Mouse (Mus musculus): Measurements from ENCODE around the gene Eno3. TPM values are rescaled to one million over a fixed set of nuclear protein-coding genes. Genes with fewer than 3 reads are reported as not detected.

Eno3 gene
- polyA plus RNA-seq, 1 experiment from 2014 or later = 468 TPM

- peaks cover 53% of the 10 kb centered on the region for H3K36me3 ChIP-seq (ENCODE audit: control insufficient read depth, insufficient read depth, low read length)
- ATAC-seq (ENCODE audit: insufficient number of reproducible peaks, insufficient read depth, low FRiP score, low read depth) = peak; percentile 7
These were observed 11.4 kb downstream of the Eno3 start for GRCm38 (mm10) chr11:70668335-70668770.

GRCm38 (mm10) chr11:70668771-70669505 is 11.9 kb downstream of the Eno3 start, which contains the start of gene Spag7:
Spag7 (minus strand) TSS chr11:70669416.
- Histone ChIP-seq H3K36me3 (ENCODE audit: control insufficient read depth, insufficient read depth, low read length) (peaks cover 53% of the 10 kb centered on the region), H3K4me1 (ENCODE audit: control insufficient read depth in 2 of 2, insufficient read depth in 2 of 2, low read length in 2 of 2) (peaks cover 10 to 24% of the 10 kb centered on the region in 2 experiments; a peak in 3 of 4 replicates), H3K9me3 (ENCODE audit: control insufficient read depth, low read length) (no peaks in the 10 kb centered on the region), H3K4me3 (ENCODE audit: control insufficient read depth in 1 of 2, insufficient read depth in 1 of 2, low read depth in 1 of 2, low read length in 2 of 2) (peak within 1 kb of the TSS; percentile 64 to 78), H3K27ac (replicated peaks in 1 of 2; ENCODE audit: control insufficient read depth in 1 of 2, insufficient read depth in 1 of 2, low read depth in 2 of 2, low read length in 2 of 2) (peak within 1 kb of the TSS; percentile 96 to 98), H3K9ac (ENCODE audit: low read length) (peak within 1 kb of the TSS; percentile 84), H3K27me3 (ENCODE audit: control insufficient read depth, insufficient read depth, low read length) (no peaks in the 10 kb centered on the region), H3K4me2 (ENCODE audit: low read length) (peak within 1 kb of the TSS; percentile 93)
- WGBS = under 1% methylated on average over 44 of the region's 44 CpGs
- peak; percentile 93 for ATAC-seq (ENCODE audit: insufficient number of reproducible peaks, insufficient read depth, low FRiP score, low read depth)

More at GRCm38 (mm10) chr11:70668335-70668770, 11.4 kb downstream of the Eno3 start:
- Histone ChIP-seq H3K4me1 (ENCODE audit: control insufficient read depth in 2 of 2, insufficient read depth in 2 of 2, low read length in 2 of 2) (peaks cover 10 to 24% of the 10 kb centered on the region in 2 experiments; a peak in 3 of 4 replicates), H3K9ac (ENCODE audit: low read length) (peak overlapping the region; percentile 78), H3K27me3 (ENCODE audit: control insufficient read depth, insufficient read depth, low read length) (no peaks in the 10 kb centered on the region), H3K9me3 (ENCODE audit: control insufficient read depth, low read length) (no peaks in the 10 kb centered on the region), H3K4me2 (ENCODE audit: low read length) (peak overlapping the region; percentile 93), H3K27ac (replicated peaks in 1 of 2; ENCODE audit: control insufficient read depth in 1 of 2, insufficient read depth in 1 of 2, low read depth in 2 of 2, low read length in 2 of 2) (peak overlapping the region; percentile 80 to 98), H3K4me3 (ENCODE audit: control insufficient read depth in 1 of 2, insufficient read depth in 1 of 2, low read depth in 1 of 2, low read length in 2 of 2) (peak overlapping the region; percentile 64 to 78)
- under 1% methylated on average over 15 of the region's 15 CpGs for WGBS

GRCm38 (mm10) chr11:70669582-70670345 is 12.8 kb downstream of the Eno3 start:
- Histone ChIP-seq H3K27ac (replicated peaks in 1 of 2; ENCODE audit: control insufficient read depth in 1 of 2, insufficient read depth in 1 of 2, low read depth in 2 of 2, low read length in 2 of 2) (peak overlapping the region; percentile 95 to 98), H3K4me2 (ENCODE audit: low read length) (peak overlapping the region; percentile 93), H3K4me3 (ENCODE audit: control insufficient read depth in 1 of 2, insufficient read depth in 1 of 2, low read depth in 1 of 2, low read length in 2 of 2) (peak overlapping the region; percentile 64 to 78), H3K27me3 (ENCODE audit: control insufficient read depth, insufficient read depth, low read length) (no peaks in the 10 kb centered on the region), H3K4me1 (ENCODE audit: control insufficient read depth in 2 of 2, insufficient read depth in 2 of 2, low read length in 2 of 2) (peaks cover 10 to 22% of the 10 kb centered on the region in 2 experiments; a peak in 3 of 4 replicates), H3K9me3 (ENCODE audit: control insufficient read depth, low read length) (no peaks in the 10 kb centered on the region), H3K36me3 (ENCODE audit: control insufficient read depth, insufficient read depth, low read length) (peaks cover 53% of the 10 kb centered on the region), H3K9ac (ENCODE audit: low read length) (peak overlapping the region; percentile 84)
- peak; percentile 4; the same call in 1 of the 2 replicates for ATAC-seq (ENCODE audit: insufficient number of reproducible peaks, insufficient read depth, low FRiP score, low read depth)
- WGBS = under 1% methylated on average over 30 of the region's 31 CpGs

DNA sequence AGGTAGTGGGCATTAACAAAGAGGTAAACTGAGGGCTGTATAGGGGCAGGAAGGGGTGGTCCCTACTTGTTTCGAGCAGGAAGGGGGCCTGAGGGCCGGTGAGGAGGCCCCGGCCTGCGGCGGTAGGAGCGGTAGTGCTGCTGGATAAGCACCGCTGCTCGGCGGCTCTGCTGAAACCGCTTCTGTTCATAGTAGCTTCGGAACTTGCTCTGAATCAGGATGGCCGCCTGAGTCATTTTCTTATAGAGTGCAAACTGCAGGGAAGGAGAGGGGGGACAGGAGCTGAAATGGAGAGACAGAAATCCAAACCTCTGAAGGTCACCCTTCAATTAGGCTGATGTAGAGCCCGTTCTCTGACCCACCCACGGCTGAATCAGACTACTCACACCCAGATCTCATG is 13.5 kb downstream of the Eno3 start:
- peak overlapping the region; percentile 93 for H3K4me2 ChIP-seq (ENCODE audit: low read length)
- WGBS = 46% methylated on average over 14 of the region's 14 CpGs

DNA sequence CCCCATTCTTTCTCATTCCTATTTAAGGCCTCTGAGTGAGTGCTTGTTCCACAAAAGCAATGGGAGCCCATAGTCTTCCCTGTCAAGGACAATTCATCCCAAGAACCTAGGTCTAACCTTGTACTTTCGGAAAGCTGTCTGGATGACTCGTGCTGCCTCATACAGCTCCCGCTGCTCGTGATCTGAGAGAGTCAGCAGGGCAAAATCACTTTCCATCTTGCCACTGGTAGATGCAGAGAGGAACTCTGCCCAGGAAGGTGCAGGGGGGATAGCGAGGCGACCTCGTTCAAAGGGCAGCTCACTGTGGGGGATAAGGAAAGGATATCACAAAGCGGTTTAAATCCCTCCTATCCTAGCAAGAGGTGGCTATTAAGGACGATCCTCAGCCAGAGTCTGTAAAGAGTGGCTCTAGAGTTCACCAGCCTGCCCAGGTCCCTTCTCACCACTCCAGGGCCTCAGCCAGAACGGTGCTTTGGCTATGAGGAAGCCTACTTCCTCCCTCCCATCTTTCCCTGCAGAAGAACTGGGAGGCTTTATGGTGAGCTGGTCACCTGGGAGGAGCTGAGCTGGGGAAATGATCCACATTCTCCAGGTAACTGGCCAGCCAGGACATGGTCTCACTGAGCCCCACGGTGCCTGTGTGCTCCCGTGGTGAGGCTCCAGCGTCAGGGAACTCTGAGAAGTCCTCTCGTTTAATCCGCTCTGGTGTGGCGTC is 14.5 kb downstream of the Eno3 start:
- Histone ChIP-seq H3K36me3 (ENCODE audit: control insufficient read depth, insufficient read depth, low read length) (peaks cover 54% of the 10 kb centered on the region), H3K4me3 (ENCODE audit: control insufficient read depth in 1 of 2, insufficient read depth in 1 of 2, low read depth in 1 of 2, low read length in 2 of 2) (no peak overlapping the region), H3K4me1 (ENCODE audit: control insufficient read depth in 2 of 2, insufficient read depth in 2 of 2, low read length in 2 of 2) (peaks cover 10 to 22% of the 10 kb centered on the region in 2 experiments; a peak in 3 of 4 replicates), H3K27ac (replicated peaks in 1 of 2; ENCODE audit: control insufficient read depth in 1 of 2, insufficient read depth in 1 of 2, low read depth in 2 of 2, low read length in 2 of 2) (peak overlapping the region in 1 of 2 experiments; percentile 98; a peak in 1 of 4 replicates), H3K9ac (ENCODE audit: low read length) (peak overlapping the region; percentile 84; the same call in 1 of the 2 replicates), H3K4me2 (ENCODE audit: low read length) (peak overlapping the region; percentile 93), H3K9me3 (ENCODE audit: control insufficient read depth, low read length) (no peaks in the 10 kb centered on the region), H3K27me3 (ENCODE audit: control insufficient read depth, insufficient read depth, low read length) (no peaks in the 10 kb centered on the region)
- 72% methylated on average over 16 of the region's 16 CpGs for WGBS
- ATAC-seq (ENCODE audit: insufficient number of reproducible peaks, insufficient read depth, low FRiP score, low read depth) = no peak

More for the DNA sequence above, 13.5 kb downstream of the Eno3 start:
- H3K36me3 ChIP-seq (ENCODE audit: control insufficient read depth, insufficient read depth, low read length) = peaks cover 53% of the 10 kb centered on the region
- no peak for ATAC-seq (ENCODE audit: insufficient number of reproducible peaks, insufficient read depth, low FRiP score, low read depth)
- peak overlapping the region; percentile 84 for H3K9ac ChIP-seq (ENCODE audit: low read length)
- H3K27ac ChIP-seq (replicated peaks in 1 of 2; ENCODE audit: control insufficient read depth in 1 of 2, insufficient read depth in 1 of 2, low read depth in 2 of 2, low read length in 2 of 2) = peak overlapping the region; percentile 95 to 98
- no peaks in the 10 kb centered on the region for H3K9me3 ChIP-seq (ENCODE audit: control insufficient read depth, low read length)
- no peaks in the 10 kb centered on the region for H3K27me3 ChIP-seq (ENCODE audit: control insufficient read depth, insufficient read depth, low read length)
- peak overlapping the region; percentile 64 to 78 for H3K4me3 ChIP-seq (ENCODE audit: control insufficient read depth in 1 of 2, insufficient read depth in 1 of 2, low read depth in 1 of 2, low read length in 2 of 2)
- peaks cover 10 to 22% of the 10 kb centered on the region in 2 experiments; a peak in 3 of 4 replicates for H3K4me1 ChIP-seq (ENCODE audit: control insufficient read depth in 2 of 2, insufficient read depth in 2 of 2, low read length in 2 of 2)

- WGBS = 73% methylated on average over 6 of the region's 6 CpGs
- no peaks in the 10 kb centered on the region for H3K27me3 ChIP-seq (ENCODE audit: control insufficient read depth, insufficient read depth, low read length)
- ATAC-seq (ENCODE audit: insufficient number of reproducible peaks, insufficient read depth, low FRiP score, low read depth) = no peak
- no peak overlapping the region for H3K4me3 ChIP-seq (ENCODE audit: control insufficient read depth in 1 of 2, insufficient read depth in 1 of 2, low read depth in 1 of 2, low read length in 2 of 2)
- no peak overlapping the region for H3K9ac ChIP-seq (ENCODE audit: low read length)
- peaks cover 60% of the 10 kb centered on the region for H3K36me3 ChIP-seq (ENCODE audit: control insufficient read depth, insufficient read depth, low read length)
- H3K4me2 ChIP-seq (ENCODE audit: low read length) = no peak overlapping the region
- H3K4me1 ChIP-seq (ENCODE audit: control insufficient read depth in 2 of 2, insufficient read depth in 2 of 2, low read length in 2 of 2) = peaks cover 9 to 13% of the 10 kb centered on the region in 2 experiments; a peak in 2 of 4 replicates
- H3K27ac ChIP-seq (replicated peaks in 1 of 2; ENCODE audit: control insufficient read depth in 1 of 2, insufficient read depth in 1 of 2, low read depth in 2 of 2, low read length in 2 of 2) = no peak overlapping the region
- H3K9me3 ChIP-seq (ENCODE audit: control insufficient read depth, low read length) = no peaks in the 10 kb centered on the region
These were observed 17.0 kb downstream of the Eno3 start for GRCm38 (mm10) chr11:70674014-70674413.

DNA sequence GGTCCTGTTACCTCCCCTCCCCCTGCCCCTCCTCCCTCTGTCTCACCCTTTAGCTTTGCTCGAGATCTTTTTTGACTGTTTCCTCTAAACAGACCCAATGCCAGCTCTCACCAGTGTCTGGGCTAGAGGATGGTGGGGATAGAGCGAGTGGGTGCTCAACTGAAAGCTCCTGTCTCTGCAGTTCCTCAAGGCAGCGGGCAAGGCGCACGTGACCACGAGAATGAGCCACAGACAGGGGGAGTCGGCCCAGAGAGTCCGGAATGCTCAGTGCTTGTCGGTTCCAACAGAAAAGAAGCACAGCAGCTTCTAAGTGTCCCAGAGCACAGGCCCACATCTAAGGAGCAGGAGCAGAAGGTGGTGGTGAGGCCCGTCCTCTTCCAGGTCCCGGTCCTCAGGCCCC is 17.5 kb downstream of the Eno3 start:
- Histone ChIP-seq H3K4me3 (ENCODE audit: control insufficient read depth in 1 of 2, insufficient read depth in 1 of 2, low read depth in 1 of 2, low read length in 2 of 2) (no peak overlapping the region), H3K9me3 (ENCODE audit: control insufficient read depth, low read length) (no peaks in the 10 kb centered on the region), H3K36me3 (ENCODE audit: control insufficient read depth, insufficient read depth, low read length) (peaks cover 65% of the 10 kb centered on the region), H3K27me3 (ENCODE audit: control insufficient read depth, insufficient read depth, low read length) (no peaks in the 10 kb centered on the region), H3K4me1 (ENCODE audit: control insufficient read depth in 2 of 2, insufficient read depth in 2 of 2, low read length in 2 of 2) (peaks cover 9 to 13% of the 10 kb centered on the region in 2 experiments; a peak in 2 of 4 replicates), H3K27ac (replicated peaks in 1 of 2; ENCODE audit: control insufficient read depth in 1 of 2, insufficient read depth in 1 of 2, low read depth in 2 of 2, low read length in 2 of 2) (no peak overlapping the region), H3K4me2 (ENCODE audit: low read length) (no peak overlapping the region), H3K9ac (ENCODE audit: low read length) (no peak overlapping the region)
- no peak for ATAC-seq (ENCODE audit: insufficient number of reproducible peaks, insufficient read depth, low FRiP score, low read depth)
- WGBS = 68% methylated on average over 11 of the region's 11 CpGs
